Mouse (Mus musculus): ENCODE measurements around the gene Tmem104.

DNA sequence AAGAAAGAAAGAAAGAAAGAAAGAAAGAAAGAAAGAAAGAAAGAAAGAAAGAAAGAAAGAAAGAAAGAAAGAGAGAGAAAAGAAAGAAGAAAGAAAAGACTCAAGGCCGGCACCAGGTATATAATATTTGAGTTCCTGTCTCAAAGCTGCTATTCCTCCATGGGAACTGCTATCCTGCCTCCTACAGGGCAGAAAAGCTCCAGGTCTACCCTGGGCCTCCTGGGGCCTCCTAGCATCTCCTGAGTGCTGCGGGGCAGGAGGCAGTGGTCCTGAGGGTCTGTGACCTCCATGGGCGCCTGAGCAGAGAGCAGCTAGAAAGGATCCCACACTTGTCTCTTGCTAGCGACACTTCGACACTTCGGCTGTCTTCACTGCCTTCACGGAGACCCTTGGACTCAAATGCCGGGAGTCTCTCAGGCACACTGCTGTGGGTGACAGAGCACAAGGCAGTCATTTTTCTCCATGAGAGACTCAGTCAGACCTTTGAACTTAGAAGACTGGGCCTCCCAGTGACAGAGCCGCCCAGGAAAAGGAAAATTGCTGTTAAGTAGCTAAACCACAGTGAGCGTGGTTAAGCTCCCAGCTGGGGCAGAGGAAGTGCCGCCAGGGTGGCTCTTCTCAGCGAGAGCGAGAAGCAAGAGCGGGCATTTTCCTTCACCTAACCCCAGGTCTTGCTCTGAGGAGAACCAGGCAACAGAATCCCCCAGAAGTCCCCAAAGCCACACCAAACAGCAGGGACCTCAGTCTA, 44.1 kb downstream of the Tmem104 start:
- TF ChIP-seq CTCF (IDR thresholded peaks at IDR 0.05; ENCODE audit: borderline replicate concordance, control insufficient read depth, extremely low read depth, insufficient read depth, low read length, poor library complexity) (no peak), POLR2A (IDR thresholded peaks at IDR 0.05; ENCODE audit: control insufficient read depth, extremely low read depth, insufficient read depth, low read length, poor library complexity) (0 out of 2 replicates have a peak, but pooled peaks have one; percentile 30)

Data from thymus, adult 2 months (tissue).